Mouse (Mus musculus) brain, embryonic 14.5 days (tissue): ENCODE data around the gene Amz1.

Experiments
- CTCF ChIP-seq: fragments of 200-500 bp; IDR thresholded peaks from 2 replicates; pipeline ENCODE4 v1.5.1; 2012; ENCODE audit warnings: inconsistent platforms, mild to moderate bottlenecking, moderate library complexity, borderline replicate concordance; ENCODE audit not compliant: insufficient read depth, insufficient read length; ENCODE audit errors: extremely low read depth
- POLR2A ChIP-seq: fragments of 200-500 bp; IDR thresholded peaks from 2 replicates; pipeline ENCODE4 v1.6.1; 2012; ENCODE audit warnings: mild to moderate bottlenecking, inconsistent platforms, borderline replicate concordance; ENCODE audit not compliant: poor library complexity, insufficient read depth, insufficient read length, severe bottlenecking; ENCODE audit errors: extremely low read depth

- peak; percentile 64; the same call in 1 of the 2 replicates for TF ChIP-seq CTCF
- TF ChIP-seq POLR2A = no peak
Measured at GRCm38 (mm10) chr5:140750925-140751324, 27.0 kb downstream of the Amz1 start.
